Mouse (Mus musculus) hindbrain, embryonic 12.5 days (tissue): Measurements from ENCODE around the gene 1700025C18Rik. TPM values are rescaled to one million over a fixed set of nuclear protein-coding genes. Genes with fewer than 3 reads are reported as not detected.

Source experiments
- ATAC-seq: fragments of 200-750 bp; cut with Nextera tagmentation; 2 replicates; pipeline ENCODE4 v1.8.0; 2017; ENCODE audit warnings: moderate TSS enrichment; ENCODE audit not compliant: low FRiP score
- H3K27ac ChIP-seq: fragments of 300-500 bp; sonication (generic); 2 replicates; pipeline ENCODE4 v1.5.1; 2016; ENCODE audit warnings: mild to moderate bottlenecking
- H3K27me3 ChIP-seq: fragments of 300-500 bp; sonication (generic); 2 replicates; pipeline ENCODE4 v1.6.1; 2016; ENCODE audit warnings: mild to moderate bottlenecking
- H3K36me3 ChIP-seq: fragments of 300-500 bp; sonication (generic); 2 replicates; pipeline ENCODE4 v1.6.1; 2016; ENCODE audit warnings: mild to moderate bottlenecking
- H3K4me1 ChIP-seq: fragments of 300-500 bp; sonication (generic); 2 replicates; pipeline ENCODE4 v1.6.1; 2016
- H3K4me2 ChIP-seq: fragments of 300-500 bp; sonication (generic); replicated peaks from 2 replicates; pipeline ENCODE4 v1.6.1; 2016; ENCODE audit warnings: mild to moderate bottlenecking
- H3K4me3 ChIP-seq: fragments of 300-500 bp; sonication (generic); 2 replicates; pipeline ENCODE4 v1.5.1; 2016; ENCODE audit warnings: mild to moderate bottlenecking
- H3K9ac ChIP-seq: fragments of 300-500 bp; sonication (generic); 2 replicates; pipeline ENCODE4 v1.6.1; 2016; ENCODE audit warnings: mild to moderate bottlenecking, moderate library complexity
- H3K9me3 ChIP-seq: fragments of 300-500 bp; sonication (generic); replicated peaks from 2 replicates; pipeline ENCODE4 v1.6.1; 2016; ENCODE audit warnings: mild to moderate bottlenecking
- WGBS: fragments of 180-500 bp; shearing (Covaris S2); methylation state at CpG from one replicate; pipeline ENCODE4 v1.1.7; 2016; 5-methylcytosine and 5-hydroxymethylcytosine counted together
- polyA plus RNA-seq: library from polyadenylated mRNA; unstranded; fragments of >200 nt; fragmentation: Nextera tagmentation; extraction: Ambion mirVana; gene quantifications from 2 replicates; pipeline ENCODE4 v1.2.1, GENCODE M21; 2016

Gene 1700025C18Rik
- not detected in 2 replicates for polyA plus RNA-seq

- peaks cover 15% of the 10 kb centered on the region; the same call in 1 of the 2 replicates for H3K27me3 ChIP-seq
- no peaks in the 10 kb centered on the region for H3K9me3 ChIP-seq
- no peak within 1 kb of the TSS for H3K4me3 ChIP-seq
- no peak within 1 kb of the TSS for H3K27ac ChIP-seq
- no peak for ATAC-seq
- no peaks in the 10 kb centered on the region for H3K36me3 ChIP-seq
- 85% methylated on average over 2 of the region's 2 CpGs for WGBS
- no peak within 1 kb of the TSS for H3K9ac ChIP-seq
- peaks cover 6% of the 10 kb centered on the region for H3K4me1 ChIP-seq
- no peak within 1 kb of the TSS for H3K4me2 ChIP-seq
Measured at GRCm38 (mm10) chr2:165090650-165091049, at the start of gene 1700025C18Rik. 1700025C18Rik (minus strand) TSS chr2:165090750.

GRCm38 (mm10) chr2:165136049-165136448 is 45.5 kb upstream of the 1700025C18Rik start:
- peak overlapping the region; percentile 87 for H3K27ac ChIP-seq
- peaks cover 6% of the 10 kb centered on the region for H3K27me3 ChIP-seq
- H3K4me1 ChIP-seq, result peaks cover 74% of the 10 kb centered on the region
- H3K4me3 ChIP-seq, result no peak overlapping the region
- H3K9ac ChIP-seq, result peak overlapping the region; percentile 27; the same call in 1 of the 2 replicates
- peak; percentile 77 for ATAC-seq
- no peak overlapping the region for H3K4me2 ChIP-seq
- 3% methylated on average over 16 of the region's 16 CpGs for WGBS
- H3K9me3 ChIP-seq, result no peaks in the 10 kb centered on the region
- no peaks in the 10 kb centered on the region for H3K36me3 ChIP-seq

- 0 out of 2 replicates have a peak, but pooled peaks cover 3% of the 10 kb centered on the region for H3K27me3 ChIP-seq
- peak overlapping the region; percentile 83 for H3K27ac ChIP-seq
- H3K4me1 ChIP-seq, result peaks cover 75% of the 10 kb centered on the region
- peak overlapping the region; percentile 15; the same call in 1 of the 2 replicates for H3K9ac ChIP-seq
- ATAC-seq, result peak; percentile 14; the same call in 1 of the 2 replicates
- peak overlapping the region; percentile 21 for H3K4me2 ChIP-seq
- WGBS, result under 1% methylated on average over 15 of the region's 15 CpGs
- H3K4me3 ChIP-seq, result no peak overlapping the region
- H3K36me3 ChIP-seq, result no peaks in the 10 kb centered on the region
- no peaks in the 10 kb centered on the region for H3K9me3 ChIP-seq
Measured at GRCm38 (mm10) chr2:165133566-165133965, 43.0 kb upstream of the 1700025C18Rik start.

GRCm38 (mm10) chr2:165131428-165131827 is 40.9 kb upstream of the 1700025C18Rik start:
- no peak overlapping the region for H3K4me3 ChIP-seq

DNA sequence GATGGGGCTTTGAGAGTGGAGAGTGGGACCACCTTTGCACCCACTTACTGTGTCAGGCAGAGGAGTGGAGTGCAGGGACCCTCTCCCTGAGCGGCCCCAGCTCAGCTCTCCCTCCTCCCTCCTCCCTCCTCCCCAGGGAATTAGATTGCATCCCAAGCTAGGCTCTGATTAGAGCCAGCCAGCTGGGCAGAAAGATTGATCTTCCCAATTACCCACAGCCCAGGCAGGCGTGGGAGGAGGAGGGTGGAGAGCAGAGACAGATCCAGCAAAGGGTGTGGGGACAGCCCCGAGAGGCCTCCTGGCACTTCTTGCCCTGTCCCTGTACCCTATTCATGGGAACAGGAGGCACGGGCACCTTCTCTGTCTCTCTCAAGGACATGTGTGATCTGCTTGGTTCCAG is 38.6 kb upstream of the 1700025C18Rik start:
- peak overlapping the region; percentile 52; the same call in 1 of the 2 replicates for H3K27ac ChIP-seq
- ATAC-seq, result no peak; the same call in 1 of the 2 replicates
- H3K4me1 ChIP-seq, result peaks cover 60% of the 10 kb centered on the region
- no peak overlapping the region for H3K4me2 ChIP-seq
- H3K36me3 ChIP-seq, result no peaks in the 10 kb centered on the region
- no peak overlapping the region for H3K9ac ChIP-seq
- 34% methylated on average over 4 of the region's 4 CpGs for WGBS
- no peak overlapping the region for H3K4me3 ChIP-seq
- H3K27me3 ChIP-seq, result peaks cover 24% of the 10 kb centered on the region
- H3K9me3 ChIP-seq, result no peaks in the 10 kb centered on the region

More at GRCm38 (mm10) chr2:165131428-165131827, 40.9 kb upstream of the 1700025C18Rik start:
- WGBS, result 14% methylated on average over 12 of the region's 12 CpGs
- H3K27me3 ChIP-seq, result peaks cover 11% of the 10 kb centered on the region; the same call in 1 of the 2 replicates
- peaks cover 72% of the 10 kb centered on the region for H3K4me1 ChIP-seq
- H3K9ac ChIP-seq, result 0 out of 2 replicates have a peak overlapping the region, but pooled peaks have one; percentile 24
- H3K4me2 ChIP-seq, result no peak overlapping the region
- peak overlapping the region; percentile 74 for H3K27ac ChIP-seq
- no peaks in the 10 kb centered on the region for H3K9me3 ChIP-seq
- ATAC-seq, result peak; percentile 51; the same call in 1 of the 2 replicates
- no peaks in the 10 kb centered on the region for H3K36me3 ChIP-seq

DNA sequence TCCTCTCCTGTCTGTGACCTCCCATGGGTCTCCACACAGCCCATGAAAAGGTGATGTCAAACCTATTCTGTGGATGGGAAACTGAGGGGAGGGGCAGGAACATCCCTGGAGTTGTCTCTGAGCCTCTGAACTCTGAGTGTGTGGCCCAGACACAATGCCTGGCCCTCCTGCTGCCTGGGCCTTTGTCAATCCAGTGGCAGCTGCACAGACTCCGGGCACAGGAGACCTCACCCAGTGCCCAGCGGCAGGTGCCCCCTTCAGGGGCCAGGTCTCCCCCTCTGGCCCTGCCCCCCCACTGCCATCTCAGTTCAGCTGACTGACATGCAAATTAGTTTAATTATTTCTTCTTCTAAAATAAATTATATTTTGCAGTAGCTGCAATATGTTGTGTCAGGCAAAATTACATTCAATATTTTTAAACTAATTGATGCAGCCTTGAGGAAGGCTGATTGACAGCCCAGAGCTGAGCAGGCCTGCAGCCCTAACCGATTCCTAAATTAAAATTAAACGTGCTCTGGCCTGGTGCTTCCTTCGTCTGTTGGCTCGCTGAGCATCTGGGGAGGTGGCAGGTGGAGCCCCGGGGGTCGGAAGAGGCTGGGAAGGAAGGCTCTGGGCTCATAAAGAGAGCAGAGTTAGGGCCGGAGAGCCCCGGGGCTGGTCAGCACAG is 36.5 kb upstream of the 1700025C18Rik start:
- 0 out of 2 replicates have a peak, but pooled peaks cover 4% of the 10 kb centered on the region for H3K36me3 ChIP-seq
- H3K4me2 ChIP-seq, result no peak overlapping the region
- no peaks in the 10 kb centered on the region for H3K9me3 ChIP-seq
- no peak overlapping the region for H3K4me3 ChIP-seq
- peaks cover 46% of the 10 kb centered on the region for H3K4me1 ChIP-seq
- peak overlapping the region; percentile 66; the same call in 1 of the 2 replicates for H3K27ac ChIP-seq
- H3K9ac ChIP-seq, result no peak overlapping the region
- peak; percentile 51 for ATAC-seq
- H3K27me3 ChIP-seq, result peaks cover 27% of the 10 kb centered on the region
- 18% methylated on average over 10 of the region's 10 CpGs for whole genome bisulfite sequencing

GRCm38 (mm10) chr2:165121206-165121840 is 30.8 kb upstream of the 1700025C18Rik start:
- H3K36me3 ChIP-seq, result 0 out of 2 replicates have a peak, but pooled peaks cover 4% of the 10 kb centered on the region
- H3K9me3 ChIP-seq, result no peaks in the 10 kb centered on the region
- H3K9ac ChIP-seq, result no peak overlapping the region
- 26% methylated on average over 10 of the region's 10 CpGs for WGBS
- H3K4me3 ChIP-seq, result no peak overlapping the region
- peaks cover 35% of the 10 kb centered on the region for H3K4me1 ChIP-seq
- 0 out of 2 replicates have a peak, but pooled peaks have one; percentile 10 for ATAC-seq
- no peak overlapping the region for H3K27ac ChIP-seq
- peaks cover 30% of the 10 kb centered on the region for H3K27me3 ChIP-seq
- H3K4me2 ChIP-seq, result no peak overlapping the region

DNA sequence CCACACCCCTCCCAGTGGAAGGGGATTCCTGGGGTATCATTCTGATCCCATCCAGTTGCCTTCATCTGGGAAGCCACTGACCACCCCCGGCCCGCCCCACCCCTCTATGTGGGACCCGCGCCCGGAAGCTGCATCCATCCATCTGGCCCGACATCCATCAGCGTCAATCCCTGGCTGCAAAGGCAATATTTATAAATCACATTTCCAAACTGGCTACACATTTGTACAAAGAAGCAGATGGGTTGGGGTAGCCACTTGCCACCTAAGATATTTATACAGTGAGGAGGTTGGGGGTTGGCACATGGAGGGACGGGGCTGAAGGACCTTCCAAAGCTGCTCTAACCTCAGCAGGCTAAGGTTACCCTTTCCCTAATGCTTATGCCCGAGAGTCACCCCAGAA is 30.2 kb upstream of the 1700025C18Rik start:
- peaks cover 31% of the 10 kb centered on the region for H3K27me3 ChIP-seq
- ATAC-seq, result peak; percentile 37; the same call in 1 of the 2 replicates
- H3K4me1 ChIP-seq, result peaks cover 39% of the 10 kb centered on the region
- 62% methylated on average over 9 of the region's 9 CpGs for WGBS
- no peak overlapping the region for H3K27ac ChIP-seq
- H3K4me3 ChIP-seq, result no peak overlapping the region
- no peak overlapping the region; the same call in 1 of the 2 replicates for H3K9ac ChIP-seq
- H3K4me2 ChIP-seq, result no peak overlapping the region
- 0 out of 2 replicates have a peak, but pooled peaks cover 4% of the 10 kb centered on the region for H3K36me3 ChIP-seq
- H3K9me3 ChIP-seq, result no peaks in the 10 kb centered on the region

GRCm38 (mm10) chr2:165113733-165114132 is 23.2 kb upstream of the 1700025C18Rik start:
- H3K4me3 ChIP-seq, result no peak overlapping the region
- H3K9ac ChIP-seq, result no peak overlapping the region
- H3K4me1 ChIP-seq, result peaks cover 41% of the 10 kb centered on the region
- no peaks in the 10 kb centered on the region for H3K36me3 ChIP-seq
- H3K27me3 ChIP-seq, result peaks cover 83% of the 10 kb centered on the region
- H3K4me2 ChIP-seq, result no peak overlapping the region
- WGBS, result 14% methylated on average over 11 of the region's 11 CpGs
- no peaks in the 10 kb centered on the region for H3K9me3 ChIP-seq
- peak; percentile 41; the same call in 1 of the 2 replicates for ATAC-seq
- no peak overlapping the region for H3K27ac ChIP-seq

- Histone ChIP-seq H3K9ac (no peak overlapping the region), H3K4me1 (peaks cover 42% of the 10 kb centered on the region), H3K27me3 (peaks cover 82% of the 10 kb centered on the region), H3K4me2 (peak overlapping the region; percentile 28; the same call in 1 of the 2 replicates), H3K36me3 (no peaks in the 10 kb centered on the region), H3K9me3 (no peaks in the 10 kb centered on the region), H3K4me3 (no peak overlapping the region), H3K27ac (no peak overlapping the region)
- WGBS, result under 1% methylated on average over 51 of the region's 54 CpGs
- peak; percentile 69 for ATAC-seq
Measured at GRCm38 (mm10) chr2:165112149-165112548, 21.6 kb upstream of the 1700025C18Rik start.

- H3K27ac ChIP-seq, result peak overlapping the region; percentile 49; the same call in 1 of the 2 replicates
- H3K9ac ChIP-seq, result no peak overlapping the region
- no peaks in the 10 kb centered on the region for H3K9me3 ChIP-seq
- WGBS, result 14% methylated on average over 18 of the region's 18 CpGs
- no peak overlapping the region for H3K4me3 ChIP-seq
- no peaks in the 10 kb centered on the region for H3K36me3 ChIP-seq
- peaks cover 71% of the 10 kb centered on the region for H3K27me3 ChIP-seq
- ATAC-seq, result peak; percentile 57
- 0 out of 2 replicates have a peak overlapping the region, but pooled peaks have one; percentile 17 for H3K4me2 ChIP-seq
- H3K4me1 ChIP-seq, result peaks cover 25% of the 10 kb centered on the region
Measured at GRCm38 (mm10) chr2:165106585-165106984, 16.0 kb upstream of the 1700025C18Rik start.

GRCm38 (mm10) chr2:165105513-165106079 is 15.0 kb upstream of the 1700025C18Rik start:
- 58% methylated on average over 16 of the region's 16 CpGs for WGBS
- H3K9ac ChIP-seq, result no peak overlapping the region
- no peaks in the 10 kb centered on the region for H3K9me3 ChIP-seq
- H3K4me3 ChIP-seq, result no peak overlapping the region
- no peak overlapping the region for H3K4me2 ChIP-seq
- H3K4me1 ChIP-seq, result peaks cover 32% of the 10 kb centered on the region
- H3K36me3 ChIP-seq, result no peaks in the 10 kb centered on the region
- H3K27me3 ChIP-seq, result peaks cover 68% of the 10 kb centered on the region
- H3K27ac ChIP-seq, result peak overlapping the region; percentile 40; the same call in 1 of the 2 replicates
- no peak for ATAC-seq
